Mouse (Mus musculus): Measurements from ENCODE around the gene Rmdn3. TPM values are rescaled to one million over a fixed set of nuclear protein-coding genes. Genes with fewer than 3 reads are reported as not detected.

The Rmdn3 gene
- polyA plus RNA-seq (2017; shearing (Covaris generic)), result 10 to 100 TPM; 15.4 to 21.4 TPM

DNA sequence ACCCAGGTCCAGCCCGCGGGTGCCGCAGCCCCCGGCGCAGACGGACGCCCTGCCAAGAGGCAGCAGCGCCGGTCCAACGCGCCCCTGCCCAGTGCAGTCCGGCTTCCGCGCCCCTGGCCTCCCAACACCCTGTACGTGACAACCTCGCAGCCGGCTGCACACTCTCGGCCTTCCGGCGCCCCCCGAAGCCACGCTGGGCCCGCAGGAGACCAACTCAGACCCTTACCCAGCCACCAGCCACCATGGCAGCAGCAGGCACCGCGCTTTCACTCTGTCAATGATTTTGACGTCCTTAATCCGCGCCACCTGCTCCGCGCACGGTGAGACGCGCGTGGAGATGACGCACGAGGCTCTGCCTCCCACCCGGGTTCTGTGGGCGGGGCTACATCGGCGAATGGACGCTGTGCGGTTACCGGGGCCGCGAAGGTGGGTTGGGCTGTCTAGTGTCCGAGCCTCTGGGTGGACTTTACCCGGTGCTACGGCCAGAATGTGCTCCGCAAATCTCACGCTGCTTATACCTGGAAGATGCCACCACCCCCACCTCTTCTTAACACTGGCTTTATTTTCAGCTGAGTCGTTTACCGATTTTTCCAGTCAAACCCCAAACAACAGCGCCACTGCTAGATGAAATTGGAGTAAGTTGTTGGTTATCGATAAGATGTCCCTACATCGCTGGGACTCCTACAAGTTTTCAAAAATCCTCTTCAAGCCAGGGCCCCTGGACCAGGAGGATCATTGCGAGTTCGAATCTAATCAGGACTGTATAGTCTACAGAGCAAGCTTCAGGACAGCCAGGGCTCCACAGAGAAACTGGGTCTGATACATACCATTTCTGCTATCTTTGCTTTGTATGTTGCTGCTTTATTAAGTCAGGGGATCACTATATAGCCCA is at the start of gene Rmdn3:
Rmdn3 (minus strand) TSS at position 354 of the 892 bp plus-strand sequence.

DNA sequence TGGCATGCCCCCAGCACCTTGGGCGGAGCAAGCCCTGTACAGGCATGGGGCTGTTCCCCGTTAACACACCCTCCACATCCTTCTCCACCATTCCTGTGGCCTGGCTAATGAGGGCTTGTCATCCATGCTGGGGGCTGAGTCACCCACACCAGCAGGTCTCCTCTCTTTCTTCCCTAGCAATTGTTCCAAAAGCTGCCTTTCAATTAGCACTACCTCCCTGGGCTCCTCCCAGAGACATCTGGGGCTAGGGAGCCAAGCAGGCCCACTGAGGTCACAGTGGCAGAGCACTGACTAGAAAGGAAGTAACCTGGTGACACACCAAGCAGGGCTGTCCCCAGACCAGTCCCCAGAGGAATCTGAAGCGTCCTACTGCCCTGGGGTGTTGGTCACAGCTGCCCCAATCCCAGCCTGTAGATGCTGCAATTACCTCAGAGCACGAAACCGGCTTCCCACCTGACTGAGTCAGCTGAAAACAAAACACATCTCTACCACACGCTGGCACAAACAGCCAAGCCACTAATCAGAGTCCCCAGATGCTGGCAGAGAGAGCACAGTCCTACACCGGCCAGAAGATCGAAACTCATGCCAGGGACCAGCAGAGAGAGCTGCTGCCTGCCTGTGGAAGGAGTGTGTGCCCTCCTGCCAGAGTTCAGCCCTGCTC is 17.3 kb upstream of the Rmdn3 start, which contains the start of gene Gm14137:
Gm14137 (plus strand) TSS at position 519 of the 661 bp plus-strand sequence.

DNA sequence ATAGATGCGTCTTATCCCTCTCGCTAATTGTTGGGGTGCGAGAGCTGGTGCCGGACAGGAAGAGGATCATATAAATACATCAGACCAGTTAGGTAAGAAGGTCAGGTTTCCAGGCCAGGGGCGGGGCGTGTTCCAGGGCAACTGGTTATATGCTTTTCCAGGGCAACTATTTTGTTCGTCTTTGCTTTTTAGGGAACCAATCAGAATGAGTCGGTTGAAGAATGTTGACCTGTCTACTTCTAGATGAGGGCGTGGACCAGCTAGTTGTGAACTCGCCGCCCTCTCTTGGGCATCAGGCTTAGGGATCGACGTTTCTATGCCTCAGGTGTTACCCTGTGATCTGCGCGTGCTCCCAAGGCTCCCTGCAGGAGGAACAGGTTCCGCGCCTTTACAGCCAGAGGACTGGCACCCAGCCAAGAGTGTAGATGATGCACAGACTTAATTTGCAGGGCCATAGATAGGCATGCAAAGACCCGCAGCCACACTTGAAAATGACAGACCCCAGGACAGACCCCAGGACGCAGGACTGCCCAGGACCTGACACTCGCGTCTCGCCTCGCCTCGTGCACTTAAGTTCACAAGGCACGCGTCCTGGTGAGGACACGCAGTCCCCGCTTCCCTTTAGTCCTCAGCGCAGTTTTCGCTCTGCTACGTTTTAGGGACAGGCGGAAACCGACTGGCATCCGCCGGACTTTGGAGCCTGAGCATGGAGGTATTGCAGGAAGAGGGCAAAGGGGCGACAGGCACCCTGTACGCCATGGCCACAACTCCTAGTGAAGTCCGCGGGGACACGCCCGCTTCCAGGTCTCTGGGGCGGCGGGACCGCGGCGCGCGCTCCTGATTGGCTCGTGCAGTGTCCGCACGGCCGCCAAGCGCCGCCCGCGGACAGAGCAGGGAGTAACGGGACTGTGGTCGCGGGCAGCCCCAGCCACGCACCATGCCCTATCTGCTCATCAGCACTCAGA is 10.3 kb upstream of the Rmdn3 start, which contains the start of gene Gchfr:
Gchfr (plus strand) TSS at position 873 of the 965 bp plus-strand sequence.

DNA sequence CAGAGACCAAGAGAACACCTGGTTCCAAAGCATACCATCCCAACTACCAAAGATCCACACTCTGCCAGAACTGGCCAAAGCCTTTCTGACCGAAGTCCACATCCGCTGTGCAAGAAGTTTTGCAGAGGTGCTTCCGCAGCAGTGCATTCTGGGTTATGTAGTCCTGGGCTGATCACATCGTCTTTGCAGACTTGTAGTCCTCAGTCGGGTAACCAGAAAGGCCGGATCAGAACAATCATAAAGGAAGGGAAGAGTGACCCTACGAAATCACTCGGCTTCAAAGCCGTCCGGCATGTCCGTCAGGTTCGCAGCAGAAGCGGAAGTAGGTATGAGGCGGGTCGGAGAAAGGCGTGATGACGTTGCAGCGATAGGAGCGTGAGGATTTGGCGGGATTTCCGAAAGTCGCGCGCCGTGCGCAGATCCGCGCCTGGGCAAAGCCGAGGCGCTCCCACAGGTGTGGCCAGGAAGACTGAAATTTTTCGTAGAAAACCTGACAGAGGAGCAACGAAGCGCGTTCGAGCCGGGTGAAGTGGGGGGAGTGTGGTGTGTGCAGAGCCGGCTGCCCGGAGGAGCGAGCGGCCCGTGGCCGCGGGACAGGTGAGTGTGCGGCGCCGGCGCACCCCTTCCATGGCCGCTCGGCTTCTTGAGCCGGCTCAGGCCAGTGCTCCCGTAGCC is 44.3 kb downstream of the Rmdn3 start, which contains the start of gene Rad51:
Rad51 (plus strand) TSS at position 356 of the 675 bp plus-strand sequence.

Other genes with a start within 250 kb of the Rmdn3 start
- gene Chst14, start 230.5 kb downstream of the Rmdn3 start, polyA plus RNA-seq (2017; shearing (Covaris generic)), result 1 to 10 TPM; 6.2 to 7.1 TPM
- gene Ccdc32, start 127.6 kb downstream of the Rmdn3 start, polyA plus RNA-seq (2017; shearing (Covaris generic)), result 10 to 100 TPM; 23.9 to 25.4 TPM
- 1 to 10 TPM; 1.8 to 2.1 TPM for gene Rpusd2, start 122.2 kb downstream of the Rmdn3 start, polyA plus RNA-seq (2017; shearing (Covaris generic))
- 1 to 10 TPM; 8.8 to 9.2 TPM for gene Knl1, start 109.9 kb downstream of the Rmdn3 start, polyA plus RNA-seq (2017; shearing (Covaris generic))
- 10 to 100 TPM; 15.3 to 16.5 TPM for gene Rad51, start 44.2 kb downstream of the Rmdn3 start, polyA plus RNA-seq (2017; shearing (Covaris generic))
- not detected for gene Gchfr, start 10.7 kb upstream of the Rmdn3 start, polyA plus RNA-seq (2017; shearing (Covaris generic))
- under 1 TPM; 0.13 to 0.27 TPM for gene Gm14137, start 17.5 kb upstream of the Rmdn3 start, polyA plus RNA-seq (2017; shearing (Covaris generic))
- 10 to 100 TPM; 35.1 to 45.8 TPM for gene Zfyve19, start 51.6 kb upstream of the Rmdn3 start, polyA plus RNA-seq (2017; shearing (Covaris generic))
- gene Dnajc17, start 51.8 kb upstream of the Rmdn3 start, polyA plus RNA-seq (2017; shearing (Covaris generic)), result 10 to 100 TPM; 19.2 to 32.5 TPM
- gene Ppp1r14d, start 72.9 kb upstream of the Rmdn3 start, polyA plus RNA-seq (2017; shearing (Covaris generic)), result not detected
- under 1 TPM; 0.36 to 0.97 TPM for gene Spint1, start 80.3 kb upstream of the Rmdn3 start, polyA plus RNA-seq (2017; shearing (Covaris generic))
- under 1 TPM in 1 of 2 experiments, not detected in 1; 0.56 TPM for gene Rhov, start 114.2 kb upstream of the Rmdn3 start, polyA plus RNA-seq (2017; shearing (Covaris generic))
- gene Vps18, start 131.7 kb upstream of the Rmdn3 start, polyA plus RNA-seq (2017; shearing (Covaris generic)), result 10 to 100 TPM in 1 of 2 experiments, 1 to 10 TPM in 1; 9.7 to 12.7 TPM
- gene Dll4, start 168.8 kb upstream of the Rmdn3 start, polyA plus RNA-seq (2017; shearing (Covaris generic)), result not detected
- gene Chac1, start 194.2 kb upstream of the Rmdn3 start, polyA plus RNA-seq (2017; shearing (Covaris generic)), result under 1 TPM in 1 of 2 experiments, not detected in 1; 0.58 TPM